Mouse (Mus musculus): ENCODE results near the gene Trim44. TPM values are rescaled to one million over a fixed set of nuclear protein-coding genes. Genes with fewer than 3 reads are reported as not detected.

Gene Trim44
- polyA plus RNA-seq, 1 experiment = 16.5 TPM

GRCm38 (mm10) chr2:102401352-102401692 lies 6.3 kb downstream of the Trim44 start:
- H3K4me3 ChIP-seq = peak overlapping the region; percentile 28
- H3K4me2 ChIP-seq (ENCODE audit: low read depth) = peak overlapping the region; percentile 80
- no peaks in the 10 kb centered on the region for H3K27me3 ChIP-seq (ENCODE audit: control insufficient read depth, insufficient read depth, insufficient read length)
- H3K79me2 ChIP-seq (ENCODE audit: control insufficient read depth, insufficient read depth) = peaks cover 40% of the 10 kb centered on the region
- H3K36me3 ChIP-seq (ENCODE audit: control insufficient read depth, insufficient read depth) = no peaks in the 10 kb centered on the region
- peak overlapping the region; percentile 92 for H3ac ChIP-seq (ENCODE audit: control insufficient read depth, insufficient read length)
- TF ChIP-seq SRF (IDR thresholded peaks at IDR 0.05; ENCODE audit: control insufficient read depth, insufficient read length, low read depth) = no peak

GRCm38 (mm10) chr2:102400605-102401351 lies 6.8 kb downstream of the Trim44 start:
- Histone ChIP-seq H3K36me3 (ENCODE audit: control insufficient read depth, insufficient read depth) (no peaks in the 10 kb centered on the region), H3K4me2 (ENCODE audit: low read depth) (peak overlapping the region; percentile 89), H3K4me3 (peak overlapping the region; percentile 28), H3K79me2 (ENCODE audit: control insufficient read depth, insufficient read depth) (peaks cover 45% of the 10 kb centered on the region), H3K27me3 (ENCODE audit: control insufficient read depth, insufficient read depth, insufficient read length) (no peaks in the 10 kb centered on the region), H3ac (ENCODE audit: control insufficient read depth, insufficient read length) (peak overlapping the region; percentile 92)
- TF ChIP-seq MAX (IDR thresholded peaks at IDR 0.05; ENCODE audit: low read depth) (no peak), MYOG (IDR thresholded peaks at IDR 0.05; ENCODE audit: control insufficient read depth in 1 of 3, insufficient read depth in 1 of 3, insufficient read length in 2 of 3, low read depth in 2 of 3) (peak in 1 of 3 experiments; percentile 47), MYOD1 (IDR thresholded peaks at IDR 0.05; ENCODE audit: control insufficient read depth in 1 of 3, insufficient read length in 2 of 3, low read depth in 2 of 3) (peak in 1 of 3 experiments; percentile 33), POLR2A (IDR thresholded peaks at IDR 0.05; ENCODE audit: insufficient read length, low read depth) (peak; percentile 59)

- no peaks in the 10 kb centered on the region for H3K27me3 ChIP-seq (ENCODE audit: control insufficient read depth, insufficient read depth, insufficient read length)
- peak overlapping the region; percentile 89 for H3K4me2 ChIP-seq (ENCODE audit: low read depth)
- peaks cover 53% of the 10 kb centered on the region for H3K79me2 ChIP-seq (ENCODE audit: control insufficient read depth, insufficient read depth)
- H3ac ChIP-seq (ENCODE audit: control insufficient read depth, insufficient read length) = peak overlapping the region; percentile 92
- no peaks in the 10 kb centered on the region for H3K36me3 ChIP-seq (ENCODE audit: control insufficient read depth, insufficient read depth)
- peak overlapping the region; percentile 28 for H3K4me3 ChIP-seq
- TF ChIP-seq TCF3 (IDR thresholded peaks at IDR 0.05; ENCODE audit: insufficient read length, low read depth) (no peak), MYOG (IDR thresholded peaks at IDR 0.05; ENCODE audit: control insufficient read depth in 1 of 3, insufficient read depth in 1 of 3, insufficient read length in 2 of 3, low read depth in 2 of 3) (no peak), SRF (IDR thresholded peaks at IDR 0.05; ENCODE audit: control insufficient read depth, insufficient read length, low read depth) (no peak), TCF12 (IDR thresholded peaks at IDR 0.05; ENCODE audit: insufficient read depth, poor library complexity, severe bottlenecking) (no peak), E2F4 (IDR thresholded peaks at IDR 0.05; ENCODE audit: insufficient read depth) (no peak), USF1 (IDR thresholded peaks at IDR 0.05; ENCODE audit: low read depth) (no peak), MAX (IDR thresholded peaks at IDR 0.05; ENCODE audit: low read depth) (no peak), CEBPB (IDR thresholded peaks at IDR 0.05; ENCODE audit: insufficient read depth, poor library complexity, severe bottlenecking) (no peak), POLR2A (IDR thresholded peaks at IDR 0.05; ENCODE audit: insufficient read length, low read depth) (no peak), POLR2AphosphoS2 (IDR thresholded peaks at IDR 0.05; ENCODE audit: insufficient read length, low read depth) (no peak), REST (IDR thresholded peaks at IDR 0.05; ENCODE audit: insufficient read depth, insufficient read length) (no peak), MYOD1 (IDR thresholded peaks at IDR 0.05; ENCODE audit: control insufficient read depth in 1 of 3, insufficient read length in 2 of 3, low read depth in 2 of 3) (no peak)
These were observed 7.6 kb downstream of the Trim44 start for GRCm38 (mm10) chr2:102399864-102400604.

- no peak overlapping the region for H3K4me2 ChIP-seq (ENCODE audit: low read depth)
- H3K79me2 ChIP-seq (ENCODE audit: control insufficient read depth, insufficient read depth) = peaks cover 66% of the 10 kb centered on the region
- H3K4me3 ChIP-seq = no peak overlapping the region
- H3K36me3 ChIP-seq (ENCODE audit: control insufficient read depth, insufficient read depth) = no peaks in the 10 kb centered on the region
- TF ChIP-seq POLR2AphosphoS2 (IDR thresholded peaks at IDR 0.05; ENCODE audit: insufficient read length, low read depth) = no peak
- no peak for TF ChIP-seq REST (IDR thresholded peaks at IDR 0.05; ENCODE audit: insufficient read depth, insufficient read length)
- no peak for TF ChIP-seq TCF12 (IDR thresholded peaks at IDR 0.05; ENCODE audit: insufficient read depth, poor library complexity, severe bottlenecking)
- no peak for TF ChIP-seq MYOG (IDR thresholded peaks at IDR 0.05; ENCODE audit: control insufficient read depth in 1 of 3, insufficient read depth in 1 of 3, insufficient read length in 2 of 3, low read depth in 2 of 3)
- TF ChIP-seq USF1 (IDR thresholded peaks at IDR 0.05; ENCODE audit: low read depth) = no peak
- no peak for TF ChIP-seq MAX (IDR thresholded peaks at IDR 0.05; ENCODE audit: low read depth)
- TF ChIP-seq POLR2A (IDR thresholded peaks at IDR 0.05; ENCODE audit: insufficient read length, low read depth) = no peak
- TF ChIP-seq SRF (IDR thresholded peaks at IDR 0.05; ENCODE audit: control insufficient read depth, insufficient read length, low read depth) = no peak
- TF ChIP-seq MYOD1 (IDR thresholded peaks at IDR 0.05; ENCODE audit: control insufficient read depth in 1 of 3, insufficient read length in 2 of 3, low read depth in 2 of 3) = no peak
- TF ChIP-seq TCF3 (IDR thresholded peaks at IDR 0.05; ENCODE audit: insufficient read length, low read depth) = no peak
- H3K27me3 ChIP-seq (ENCODE audit: control insufficient read depth, insufficient read depth, insufficient read length) = no peaks in the 10 kb centered on the region
- H3ac ChIP-seq (ENCODE audit: control insufficient read depth, insufficient read length) = no peak overlapping the region
These were observed 11.1 kb downstream of the Trim44 start for GRCm38 (mm10) chr2:102396493-102396892.

- Histone ChIP-seq H3K27me3 (ENCODE audit: control insufficient read depth, insufficient read depth, insufficient read length) (no peaks in the 10 kb centered on the region), H3K36me3 (ENCODE audit: control insufficient read depth, insufficient read depth) (no peaks in the 10 kb centered on the region), H3K4me3 (no peak overlapping the region), H3K4me2 (ENCODE audit: low read depth) (no peak overlapping the region), H3K79me2 (ENCODE audit: control insufficient read depth, insufficient read depth) (peaks cover 56% of the 10 kb centered on the region), H3ac (ENCODE audit: control insufficient read depth, insufficient read length) (no peak overlapping the region)
- TF ChIP-seq SRF (IDR thresholded peaks at IDR 0.05; ENCODE audit: control insufficient read depth, insufficient read length, low read depth) = no peak
- no peak for TF ChIP-seq MAX (IDR thresholded peaks at IDR 0.05; ENCODE audit: low read depth)
- no peak for TF ChIP-seq POLR2A (IDR thresholded peaks at IDR 0.05; ENCODE audit: insufficient read length, low read depth)
- no peak for TF ChIP-seq MYOG (IDR thresholded peaks at IDR 0.05; ENCODE audit: control insufficient read depth in 1 of 3, insufficient read depth in 1 of 3, insufficient read length in 2 of 3, low read depth in 2 of 3)
- TF ChIP-seq POLR2AphosphoS2 (IDR thresholded peaks at IDR 0.05; ENCODE audit: insufficient read length, low read depth) = no peak
- no peak for TF ChIP-seq E2F4 (IDR thresholded peaks at IDR 0.05; ENCODE audit: insufficient read depth)
- no peak for TF ChIP-seq CEBPB (IDR thresholded peaks at IDR 0.05; ENCODE audit: insufficient read depth, poor library complexity, severe bottlenecking)
- no peak for TF ChIP-seq USF1 (IDR thresholded peaks at IDR 0.05; ENCODE audit: low read depth)
- TF ChIP-seq TCF3 (IDR thresholded peaks at IDR 0.05; ENCODE audit: insufficient read length, low read depth) = no peak
- TF ChIP-seq REST (IDR thresholded peaks at IDR 0.05; ENCODE audit: insufficient read depth, insufficient read length) = no peak
- no peak for TF ChIP-seq MYOD1 (IDR thresholded peaks at IDR 0.05; ENCODE audit: control insufficient read depth in 1 of 3, insufficient read length in 2 of 3, low read depth in 2 of 3)
These were observed 14.2 kb downstream of the Trim44 start for GRCm38 (mm10) chr2:102393457-102393856.
